Mouse (Mus musculus) right cerebral cortex, postnatal 25 days (tissue): ENCODE results near the gene Rhox2b.
"Not testable (repeated sequence)": the region's sequence is repeated elsewhere in the genome, so short reads cannot be mapped to it uniquely, and the experiment has no call there.

Experiments used
- DNase-seq: peaks from one replicate; pipeline ENCODE4 v3.0.0; 2022

Gene Rhox2b

GRCm38 (mm10) chrX:37411767-37412166 lies at the start of gene Rhox2b:
Gene Rhox2b, plus strand, starts transcription at chrX:37412067.
- DNase-seq = not testable (repeated sequence)

GRCm38 (mm10) chrX:37379728-37380127 lies 32.1 kb upstream of the Rhox2b start, which contains the start of gene Rhox3a2:
Gene Rhox3a2, plus strand, starts transcription at chrX:37380028.
- not testable (repeated sequence) for DNase-seq

- not testable (repeated sequence) for DNase-seq
Measured at GRCm38 (mm10) chrX:37390548-37390947, 21.3 kb upstream of the Rhox2b start, which contains the start of gene Rhox4a2. Gene Rhox4a2, plus strand, starts transcription at chrX:37390848.

- DNase-seq = not testable (repeated sequence)
Measured at GRCm38 (mm10) chrX:37432194-37432593, 20.3 kb downstream of the Rhox2b start, which contains the start of gene Rhox4b. Gene Rhox4b, plus strand, starts transcription at chrX:37432494.

DNA sequence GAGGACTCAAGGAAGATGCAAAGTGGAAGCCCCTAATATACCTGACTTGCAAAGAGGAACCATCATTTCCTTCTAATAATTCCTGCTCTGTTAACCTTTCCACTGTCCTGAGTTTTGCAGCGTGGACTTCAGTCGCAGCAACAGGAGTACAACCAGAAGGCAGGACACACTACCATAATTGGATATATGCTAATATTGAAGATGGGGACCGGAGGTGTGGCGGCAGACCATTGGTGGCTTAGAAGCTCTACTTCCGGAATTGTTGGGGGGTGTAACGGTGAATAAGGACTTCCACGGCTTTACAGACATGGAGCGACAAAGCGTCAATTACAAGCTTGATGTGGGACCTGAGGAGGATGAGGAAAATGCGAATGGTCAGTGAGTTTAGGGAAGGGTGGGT lies 41.5 kb downstream of the Rhox2b start, which contains the start of gene Rhox2c:
TSS of gene Rhox2c (plus strand) at position 301 of the 400 bp plus-strand sequence.
- not testable (repeated sequence) for DNase-seq

- not testable (repeated sequence) for DNase-seq
Measured at GRCm38 (mm10) chrX:37458285-37458684, 46.4 kb downstream of the Rhox2b start, which contains the start of gene Rhox3c. Gene Rhox3c, plus strand, starts transcription at chrX:37458585.
